Mouse (Mus musculus): ENCODE data around the gene Rtl1. TPM values are rescaled to one million over a fixed set of nuclear protein-coding genes. Genes with fewer than 3 reads are reported as not detected.

The Rtl1 gene
- total RNA-seq, 2 experiments from 2014 or later = not detected

Other genes starting within 250 kb of the Rtl1 start
- gene Dlk1, start 147.5 kb downstream of the Rtl1 start, total RNA-seq (2015) = not detected in 2 replicates
- not detected in 2 replicates for gene Dlk1, start 147.5 kb downstream of the Rtl1 start, total RNA-seq (2017)

Measured in megakaryocyte, adult 5-6 weeks (primary cell).